Mouse (Mus musculus): ENCODE results near the gene Babam2.

- no peak for TF ChIP-seq POLR2A (IDR thresholded peaks at IDR 0.05; ENCODE audit: extremely low read depth, insufficient read depth, low read length)
- TF ChIP-seq CTCF (IDR thresholded peaks at IDR 0.05; ENCODE audit: extremely low read depth, insufficient read depth, low read length) = no peak
Measured at GRCm38 (mm10) chr5:31821204-31821603, 123.7 kb downstream of the Babam2 start.
